Mouse (Mus musculus): Measurements from ENCODE around the gene Cdc42ep2.
"Not testable (repeated sequence)": the region's sequence is repeated elsewhere in the genome, so short reads cannot be mapped to it uniquely, and the experiment has no call there.

Cdc42ep2 gene

DNA sequence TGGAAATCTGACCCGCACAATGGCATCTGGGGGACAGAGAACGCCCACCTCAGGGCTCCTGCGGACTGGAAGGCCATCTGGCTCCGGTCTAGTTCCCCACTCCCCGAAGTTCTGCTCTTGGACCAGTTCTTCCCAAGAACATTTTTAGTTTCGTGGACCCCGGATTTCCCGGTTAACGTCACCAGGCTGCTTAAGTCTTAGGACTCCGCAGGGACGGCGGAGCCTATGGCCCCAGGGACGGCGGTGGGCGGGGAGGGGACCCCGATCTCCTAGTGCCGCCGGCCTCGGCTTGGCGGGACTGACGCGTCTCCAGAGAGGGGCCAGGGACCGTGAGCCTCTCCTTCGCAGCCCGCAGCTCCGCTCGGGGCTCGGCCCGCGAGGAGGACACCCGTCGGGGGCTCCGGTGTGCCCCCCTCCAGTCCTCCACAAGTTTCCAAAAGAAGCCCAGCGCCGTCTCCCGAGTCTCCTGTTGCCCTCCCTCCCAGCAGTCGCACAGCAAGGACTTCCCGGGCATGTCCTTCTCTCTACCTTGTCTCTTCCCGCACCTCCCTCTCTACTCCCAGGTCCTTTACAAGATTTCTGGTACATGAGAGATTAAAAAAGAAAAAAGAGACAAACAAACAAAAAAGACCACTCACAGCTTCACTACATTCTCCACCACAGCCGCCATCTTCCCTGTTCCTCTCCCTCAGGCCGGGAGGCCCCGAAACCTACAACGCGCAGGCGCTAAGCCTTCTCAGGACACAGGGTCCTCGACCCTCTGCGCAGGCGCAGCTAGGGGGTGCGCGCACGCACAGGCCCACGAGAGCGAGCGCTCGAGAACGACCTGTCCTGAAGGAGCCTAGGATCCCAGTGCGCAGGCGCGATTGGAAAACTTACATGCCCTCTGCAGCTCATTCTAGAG lies 12.3 kb downstream of the Cdc42ep2 start:
- peak; percentile 100 for DNase-seq (ENCODE audit: low read depth)

DNA sequence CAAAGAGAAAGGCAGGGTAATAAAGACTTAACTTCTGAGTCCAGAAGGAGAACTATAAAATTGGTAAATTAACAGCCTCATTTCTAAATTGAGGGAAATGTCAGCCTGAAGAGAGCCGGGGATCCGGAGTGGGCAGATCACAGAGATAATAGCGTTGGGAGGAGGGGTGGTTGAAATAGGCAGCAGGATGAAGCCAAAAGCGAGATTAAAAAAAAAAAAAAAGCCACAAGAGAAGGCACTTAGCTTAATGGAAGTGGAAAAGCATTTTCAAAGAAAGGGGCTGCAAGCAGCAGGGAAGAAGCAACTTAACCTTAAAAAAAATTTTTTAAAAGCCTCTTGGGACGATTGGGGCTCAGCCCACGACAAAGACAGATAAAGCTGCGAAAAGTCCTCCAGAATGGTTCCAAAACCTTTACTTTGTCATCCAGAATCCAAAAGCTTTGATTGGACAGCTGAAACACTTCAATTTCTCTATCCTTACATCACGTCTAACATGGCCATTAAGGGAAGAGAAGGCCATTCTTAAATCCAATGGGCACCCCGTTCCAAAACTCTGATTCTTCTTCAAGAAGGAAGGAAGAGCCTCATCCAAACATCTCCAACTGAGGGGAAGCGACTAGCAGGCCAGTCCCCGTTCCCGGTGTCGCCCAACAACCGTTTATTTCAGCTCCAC lies 13.1 kb downstream of the Cdc42ep2 start:
- DNase-seq (ENCODE audit: low read depth) = peak; percentile 32

DNA sequence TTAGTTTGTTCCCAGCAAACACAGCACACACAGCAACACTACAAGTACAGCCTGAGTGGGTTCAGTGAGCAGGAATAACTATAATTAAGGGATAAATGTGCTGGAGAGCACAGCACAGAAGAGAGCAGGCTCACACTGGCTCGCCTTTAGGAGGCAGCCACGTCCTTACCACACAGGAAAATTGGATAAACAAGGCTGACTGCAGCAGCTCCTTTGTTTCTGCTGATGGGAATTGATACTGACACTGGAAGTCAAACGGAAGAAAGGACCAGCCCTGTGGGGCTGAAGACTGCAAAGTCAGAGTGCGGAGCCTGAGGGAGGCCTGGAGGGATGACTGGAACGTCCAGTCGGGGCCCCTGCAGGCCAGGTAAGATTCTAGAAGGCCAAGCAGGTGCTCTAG lies 14.4 kb downstream of the Cdc42ep2 start:
- DNase-seq (ENCODE audit: low read depth) = no peak

DNA sequence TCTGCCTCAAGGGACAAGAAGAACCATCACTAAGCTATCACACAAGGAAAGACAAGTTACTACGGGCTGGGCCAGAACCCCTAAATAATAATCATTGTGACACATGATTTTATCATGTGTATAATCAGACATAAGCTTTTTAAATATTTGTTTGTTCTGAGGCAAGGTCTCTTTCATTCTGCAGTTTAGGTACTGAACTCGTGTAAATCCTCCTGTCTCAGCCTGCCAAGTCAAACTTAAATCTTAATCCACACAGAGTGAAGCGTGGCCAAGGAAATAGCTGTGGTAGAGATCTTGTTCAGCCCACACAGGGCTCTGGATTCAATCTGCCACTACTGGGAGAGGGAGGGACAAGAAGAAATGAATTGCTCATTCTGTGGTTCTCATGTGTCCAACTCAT lies 17.3 kb downstream of the Cdc42ep2 start:
- no peak for DNase-seq (ENCODE audit: low read depth)

DNA sequence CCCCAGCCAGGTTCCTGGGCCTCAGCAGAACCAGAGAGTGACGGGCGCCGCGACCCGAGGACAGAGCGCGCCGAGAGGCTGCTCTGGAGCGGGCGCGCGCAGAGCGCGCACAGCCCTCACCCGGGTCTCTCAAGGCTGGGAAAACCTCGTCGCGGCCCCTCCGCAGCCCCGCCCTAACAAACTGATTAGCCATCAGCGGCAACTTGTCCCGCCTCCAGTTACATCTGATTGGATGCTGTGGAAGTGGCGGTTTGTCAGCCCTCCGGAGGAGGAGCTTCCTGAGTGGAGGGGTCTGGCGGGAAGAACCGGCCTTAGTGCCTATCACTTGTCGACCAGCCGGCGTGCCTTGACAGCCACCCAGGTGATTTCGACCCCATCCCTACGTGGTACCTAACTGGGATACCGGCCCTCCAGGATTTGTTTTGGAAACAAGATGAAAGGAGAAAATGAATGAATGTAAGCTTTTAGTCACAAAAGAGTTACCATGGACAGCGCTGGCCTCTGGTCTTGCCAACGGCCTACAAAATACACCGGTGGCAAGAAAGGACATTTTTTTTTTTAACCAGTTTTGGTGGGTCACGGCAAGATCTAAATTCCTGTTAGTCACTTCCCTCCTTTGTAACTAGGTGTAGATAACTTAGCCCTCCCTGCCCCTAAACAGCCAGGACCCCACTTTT lies 30.5 kb downstream of the Cdc42ep2 start, which contains the start of gene Tigd3:
TSS of gene Tigd3 (minus strand) at position 148 of the 677 bp plus-strand sequence.
- DNase-seq (ENCODE audit: low read depth) = peak; percentile 95

DNA sequence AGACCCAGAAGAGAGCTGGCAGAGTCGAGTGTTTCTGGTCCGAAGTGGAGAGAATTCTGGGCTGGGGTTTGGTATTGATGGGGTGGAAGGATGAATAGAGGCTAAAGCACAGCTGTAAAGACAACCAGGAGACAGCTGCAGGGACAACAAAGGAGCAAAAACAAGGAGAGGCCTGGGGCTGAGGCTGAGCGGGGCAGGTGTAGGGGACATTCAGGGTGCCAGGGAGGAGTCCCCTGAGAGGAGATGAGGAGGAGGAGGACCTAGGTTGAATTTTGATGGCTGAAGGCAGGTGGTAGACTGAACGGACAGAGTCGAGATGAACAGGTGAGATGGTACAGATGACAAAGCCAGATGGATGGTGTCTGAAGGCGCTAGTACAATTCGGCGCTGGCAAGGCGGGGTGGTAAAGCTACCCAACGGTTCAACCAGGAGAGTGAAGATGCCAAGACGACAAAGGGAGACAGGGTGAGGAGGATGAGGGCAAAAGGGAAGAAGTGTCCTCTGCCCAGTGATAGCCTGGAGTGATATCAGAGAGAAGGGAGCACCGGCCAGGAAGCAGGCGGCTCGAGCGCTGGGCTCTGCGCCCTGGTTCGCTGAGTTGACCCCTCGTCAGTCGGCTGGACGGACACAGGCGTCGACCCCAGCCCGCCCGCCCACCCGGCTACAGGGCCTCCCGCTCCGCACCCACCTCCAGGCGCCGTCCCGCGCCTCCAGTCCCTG lies 31.2 kb downstream of the Cdc42ep2 start:
- DNase-seq (ENCODE audit: low read depth) = no peak

DNA sequence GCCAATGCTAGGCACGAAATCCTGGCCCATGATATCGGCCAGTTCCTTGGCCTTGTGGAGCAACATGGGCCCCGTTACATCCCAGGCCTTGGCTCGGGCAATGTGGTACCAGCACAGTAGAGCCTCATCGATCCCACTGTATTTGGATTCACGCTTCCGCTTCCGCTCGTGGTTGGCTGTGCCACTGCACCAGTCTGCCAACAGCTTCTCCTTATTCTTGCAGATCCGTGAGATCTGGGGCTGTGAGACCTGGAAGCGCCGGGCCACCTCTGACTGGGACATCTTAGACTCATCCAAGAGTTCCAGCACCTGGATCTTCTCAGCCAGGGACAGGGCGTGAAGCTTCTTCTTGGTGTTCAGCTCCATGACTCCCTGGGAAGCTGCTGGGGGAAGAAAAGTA lies 31.9 kb downstream of the Cdc42ep2 start:
- DNase-seq (ENCODE audit: low read depth) = no peak

DNA sequence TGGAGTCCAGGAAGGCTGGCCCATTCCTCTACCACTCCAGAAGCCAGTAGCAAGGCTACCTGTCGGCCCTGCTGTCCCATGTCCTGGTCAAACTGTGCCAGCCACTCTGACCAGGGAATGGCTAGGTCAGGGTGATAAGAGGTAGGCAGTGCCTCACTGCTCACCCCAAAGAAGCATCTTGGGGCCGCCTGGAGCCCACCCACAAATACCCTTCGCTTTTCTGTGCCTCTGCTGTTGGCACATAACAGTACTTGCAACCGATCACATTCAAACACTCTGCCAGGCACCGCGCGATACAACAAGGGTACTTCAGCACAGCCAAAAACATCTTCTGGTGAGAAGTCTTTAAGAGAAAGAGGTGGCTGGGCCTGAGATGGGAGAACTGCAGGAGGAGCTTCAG lies 32.4 kb downstream of the Cdc42ep2 start:
- DNase-seq (ENCODE audit: low read depth) = no peak

DNA sequence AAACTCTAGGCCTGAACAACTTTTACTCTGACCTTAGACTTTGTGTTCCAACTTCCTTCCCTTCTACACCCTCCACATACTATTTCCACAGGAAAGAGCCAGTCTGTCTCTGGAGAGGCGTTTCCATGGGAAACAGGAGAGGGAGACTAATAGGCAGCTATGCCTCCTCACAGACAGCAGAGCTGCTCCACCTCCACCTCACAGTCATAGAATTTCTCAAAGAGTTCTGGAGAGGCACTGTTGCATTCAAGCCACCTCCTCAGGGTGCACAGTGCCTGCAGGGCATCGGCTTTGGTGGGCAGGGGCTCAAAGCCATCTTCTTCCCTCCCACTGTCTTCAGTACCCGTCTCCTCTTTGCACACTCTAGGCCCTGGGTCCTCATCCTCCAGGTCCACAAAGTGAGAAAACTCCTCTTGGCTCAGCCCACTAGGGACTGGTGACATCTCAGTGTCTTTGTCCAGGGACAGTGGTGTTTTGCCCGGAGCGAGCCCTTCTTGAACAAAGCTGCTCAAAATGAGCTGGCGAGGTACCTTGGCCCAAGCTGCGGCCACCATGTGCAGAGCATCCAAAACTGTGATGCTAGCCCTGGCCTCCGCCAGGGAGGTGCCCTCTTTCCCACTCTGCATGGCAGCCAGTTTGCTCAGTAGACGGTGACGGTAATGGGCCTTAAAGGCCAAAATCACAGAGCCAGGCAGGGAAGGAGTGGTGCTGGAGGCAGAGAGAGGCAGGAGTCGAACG lies 32.9 kb downstream of the Cdc42ep2 start:
- no peak for DNase-seq (ENCODE audit: low read depth)

DNA sequence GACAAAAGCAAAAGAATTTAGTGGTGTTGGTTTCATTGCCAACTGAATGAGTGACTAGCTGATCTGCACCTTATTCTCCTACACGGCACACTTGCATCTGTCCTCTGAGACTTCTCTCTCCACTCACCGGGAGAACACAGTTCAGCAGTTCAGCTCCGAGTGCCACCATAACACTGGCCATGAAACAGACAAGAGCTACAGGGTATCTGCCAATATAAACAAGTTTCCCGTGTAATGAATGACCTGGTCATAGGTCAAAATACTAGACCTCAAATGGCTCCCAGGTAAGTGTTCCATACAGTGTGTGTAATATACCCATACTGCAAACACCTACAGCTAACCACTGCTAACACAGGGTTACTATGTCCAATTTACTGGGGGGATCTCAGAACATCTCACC lies 35.4 kb downstream of the Cdc42ep2 start:
- DNase-seq (ENCODE audit: low read depth) = no peak

DNA sequence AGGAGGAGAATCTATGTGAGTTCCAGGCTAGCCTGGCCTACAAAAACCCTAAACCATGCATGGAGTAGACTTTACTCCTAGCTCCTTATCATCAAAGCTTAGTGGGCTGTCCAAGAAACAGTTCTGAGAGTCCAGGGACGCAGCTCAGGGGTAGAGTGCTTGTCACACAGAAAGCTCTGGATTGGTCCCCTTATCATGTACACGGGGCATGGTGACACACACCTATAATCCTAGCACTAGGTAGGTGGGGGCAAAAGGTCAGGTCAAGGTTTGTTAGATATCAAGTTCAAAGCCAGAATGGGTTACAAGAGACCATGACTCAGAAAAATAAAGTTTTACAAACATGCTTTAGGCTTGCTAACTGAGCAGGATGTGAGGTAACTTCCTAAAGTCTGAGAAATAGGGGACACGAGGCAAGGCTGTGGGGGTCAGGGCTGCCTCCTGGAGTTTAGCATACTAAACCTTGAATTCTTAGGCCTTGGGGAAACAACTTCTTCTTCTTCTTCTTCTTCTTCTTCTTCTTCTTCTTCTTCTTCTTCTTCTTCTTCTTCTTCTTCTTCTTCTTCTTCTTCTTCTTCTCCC lies 37.3 kb downstream of the Cdc42ep2 start:
- no peak for DNase-seq (ENCODE audit: low read depth)

DNA sequence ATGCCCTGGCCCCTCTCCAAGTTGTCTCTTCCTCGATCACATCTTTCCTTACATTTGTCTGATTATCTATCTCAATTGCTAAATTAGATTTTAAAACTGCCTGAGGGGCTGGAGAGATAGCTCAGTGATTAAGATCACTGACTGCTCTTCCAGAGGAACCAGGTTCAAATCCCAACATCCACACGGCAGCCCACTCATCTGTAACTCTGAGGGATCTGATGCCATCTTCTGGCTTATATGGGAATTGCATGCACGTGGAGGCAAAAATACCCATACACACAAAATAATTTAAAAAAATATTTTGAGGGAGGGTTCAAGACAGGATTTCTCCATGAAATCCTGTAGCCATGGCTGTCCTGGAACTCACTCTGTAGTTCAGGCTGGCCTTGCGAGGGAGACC lies 38.8 kb downstream of the Cdc42ep2 start:
- DNase-seq (ENCODE audit: low read depth) = no peak

DNA sequence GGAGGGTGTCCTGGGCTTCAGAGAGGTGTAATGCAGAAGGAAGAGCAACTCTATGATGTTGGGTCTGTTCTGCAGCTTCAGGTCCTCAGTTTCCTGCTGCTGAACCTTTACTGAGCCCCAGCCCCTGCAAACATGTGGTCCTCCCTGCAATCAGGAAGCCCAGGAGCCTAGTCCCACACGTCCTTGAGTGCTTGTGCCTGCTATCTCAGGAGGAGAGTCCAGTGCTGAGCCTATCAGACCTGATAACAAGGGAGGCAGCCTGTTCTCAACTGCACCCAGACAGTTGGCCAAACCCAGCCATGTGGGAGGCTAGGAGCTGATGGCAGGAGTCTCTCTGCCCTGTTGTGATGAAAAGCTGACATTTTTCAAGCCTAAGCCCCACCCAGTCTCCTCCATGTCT lies 40.7 kb downstream of the Cdc42ep2 start:
- DNase-seq (ENCODE audit: low read depth) = peak; percentile 48

DNA sequence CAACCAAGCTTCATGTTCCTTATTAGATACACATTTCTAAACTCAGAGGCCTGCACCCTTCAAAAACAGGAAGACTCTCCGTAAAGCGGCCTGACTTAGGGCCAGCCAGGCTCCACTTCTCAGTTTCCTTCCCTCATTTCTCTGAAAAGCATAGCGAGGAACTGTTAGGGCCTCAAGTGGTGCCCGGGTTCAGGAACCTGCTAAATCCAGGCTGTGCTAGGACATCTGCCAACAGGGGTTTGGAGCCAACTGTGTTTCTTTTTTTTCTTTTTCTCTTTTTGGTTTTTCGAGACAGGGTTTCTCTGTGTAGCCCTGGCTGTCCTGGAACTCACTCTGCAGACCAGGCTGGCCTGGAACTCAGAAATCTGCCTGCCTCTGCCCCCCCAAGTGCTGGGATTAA lies 42.5 kb downstream of the Cdc42ep2 start:
- not testable (repeated sequence) for DNase-seq (ENCODE audit: low read depth)

DNA sequence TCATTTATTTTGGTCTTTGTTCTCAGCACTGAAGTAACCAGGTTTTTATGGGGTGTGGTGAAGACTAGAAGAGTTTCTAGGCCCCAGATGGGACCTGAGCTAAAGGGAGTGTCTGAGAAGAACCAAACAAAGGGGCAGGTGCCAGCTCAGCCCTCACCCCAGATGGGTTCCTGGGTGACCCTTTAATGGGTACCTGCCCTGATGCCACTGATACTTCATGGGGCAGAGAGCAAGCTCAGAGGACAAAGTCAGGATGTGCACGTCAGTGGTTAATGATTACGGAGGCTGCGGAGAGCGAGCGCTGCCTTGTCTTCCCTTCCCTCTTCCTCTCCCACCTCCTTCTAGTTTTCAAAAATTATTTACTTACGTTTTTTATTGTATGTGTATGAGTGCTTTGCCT lies 43.5 kb downstream of the Cdc42ep2 start:
- no peak for DNase-seq (ENCODE audit: low read depth)

DNA sequence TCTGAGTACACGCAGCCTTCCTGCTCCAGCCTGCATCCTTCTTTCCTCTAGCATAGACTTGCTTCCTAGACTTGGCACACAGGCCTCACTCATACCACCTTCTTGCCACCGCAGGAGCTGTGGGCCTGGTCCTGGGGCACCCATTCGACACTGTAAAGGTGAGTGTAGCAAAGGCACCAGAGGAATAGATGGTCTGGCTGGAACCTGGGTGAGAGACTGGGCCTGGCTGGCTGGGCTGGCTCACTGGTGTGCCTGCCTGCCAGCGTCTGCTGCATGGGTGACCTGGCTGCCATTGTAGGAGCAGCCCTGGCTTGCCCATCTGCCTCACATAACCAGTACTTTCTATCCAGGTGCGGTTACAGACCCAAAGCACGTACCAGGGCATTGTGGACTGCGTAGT lies 44.9 kb downstream of the Cdc42ep2 start:
- DNase-seq (ENCODE audit: low read depth) = no peak

DNA sequence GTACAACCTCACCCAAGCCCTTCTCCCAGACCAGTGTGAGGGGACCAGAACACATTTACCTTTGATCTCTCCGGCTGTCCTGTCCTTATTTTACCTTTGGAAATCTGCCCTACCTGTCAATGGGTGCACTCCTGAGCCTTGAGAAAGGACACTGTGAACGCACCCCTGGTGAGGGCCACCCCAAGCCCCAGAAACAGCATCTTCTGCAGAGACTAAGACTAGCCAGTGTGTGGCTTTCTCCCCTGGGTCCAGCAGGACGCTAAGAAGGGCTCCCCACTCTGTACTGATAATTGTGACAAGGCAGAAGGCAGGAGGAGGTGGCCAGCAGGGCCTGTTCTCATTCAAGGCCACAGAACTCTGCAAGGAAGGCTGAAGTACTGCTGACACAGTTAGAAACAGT lies 45.7 kb downstream of the Cdc42ep2 start:
- no peak for DNase-seq (ENCODE audit: low read depth)

DNA sequence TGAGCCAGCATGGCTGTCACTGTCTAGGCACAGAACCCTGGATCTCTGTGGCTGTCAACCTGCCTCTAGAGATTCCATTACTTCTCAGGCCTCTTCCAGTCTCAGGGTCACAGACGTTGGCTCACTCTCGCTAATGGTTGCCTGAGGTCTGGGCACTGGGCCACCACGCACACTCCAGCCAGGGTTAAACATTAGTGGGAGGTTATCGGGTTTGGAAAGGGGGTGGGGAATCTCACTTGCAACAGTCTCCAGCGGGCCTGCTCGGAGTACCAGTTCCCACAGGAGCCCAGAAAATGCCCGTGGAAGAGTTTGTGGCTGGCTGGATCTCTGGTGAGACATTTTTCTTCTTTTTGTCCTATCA lies 46.3 kb downstream of the Cdc42ep2 start:
- no peak for DNase-seq (ENCODE audit: low read depth)

DNA sequence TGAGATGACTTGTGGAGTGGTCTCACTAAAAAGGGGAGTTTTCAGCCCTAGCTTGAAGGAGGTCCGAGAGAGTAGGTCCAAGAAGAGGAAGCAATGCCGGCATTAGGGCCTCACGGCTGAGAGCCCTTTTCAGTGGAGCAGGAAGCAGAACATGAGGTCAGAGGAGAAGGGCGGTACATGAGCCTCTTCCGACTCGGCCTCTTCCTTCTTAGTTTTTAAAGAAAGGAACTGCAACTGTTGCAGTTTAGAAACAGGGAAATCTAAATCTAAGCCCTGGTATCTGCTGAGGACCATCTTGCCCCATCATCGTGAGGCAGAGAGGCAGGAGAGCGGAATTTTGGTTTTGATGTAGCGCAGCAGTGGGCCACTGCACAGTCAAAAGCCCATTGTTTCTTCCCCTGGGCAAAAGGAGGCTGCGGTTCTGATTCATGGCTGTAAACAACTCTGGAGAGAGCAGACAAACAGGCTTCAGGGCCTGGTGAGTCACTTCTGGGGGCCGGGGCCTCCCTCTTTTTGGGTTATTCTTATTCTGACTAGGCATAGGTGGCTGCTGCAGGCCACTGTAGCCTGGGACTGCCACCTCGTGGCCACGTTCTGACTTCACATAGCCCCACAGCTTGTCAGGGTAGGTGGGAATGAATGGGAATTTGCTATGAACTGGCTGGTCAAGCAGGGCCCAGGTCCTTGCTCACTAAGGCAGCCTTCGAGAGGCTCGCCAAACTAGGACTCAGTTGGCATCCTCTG lies 46.8 kb downstream of the Cdc42ep2 start, which contains the start of gene Slc25a45:
TSS of gene Slc25a45 (plus strand) at position 191 of the 744 bp plus-strand sequence.
- peak; percentile 42 for DNase-seq (ENCODE audit: low read depth)

DNA sequence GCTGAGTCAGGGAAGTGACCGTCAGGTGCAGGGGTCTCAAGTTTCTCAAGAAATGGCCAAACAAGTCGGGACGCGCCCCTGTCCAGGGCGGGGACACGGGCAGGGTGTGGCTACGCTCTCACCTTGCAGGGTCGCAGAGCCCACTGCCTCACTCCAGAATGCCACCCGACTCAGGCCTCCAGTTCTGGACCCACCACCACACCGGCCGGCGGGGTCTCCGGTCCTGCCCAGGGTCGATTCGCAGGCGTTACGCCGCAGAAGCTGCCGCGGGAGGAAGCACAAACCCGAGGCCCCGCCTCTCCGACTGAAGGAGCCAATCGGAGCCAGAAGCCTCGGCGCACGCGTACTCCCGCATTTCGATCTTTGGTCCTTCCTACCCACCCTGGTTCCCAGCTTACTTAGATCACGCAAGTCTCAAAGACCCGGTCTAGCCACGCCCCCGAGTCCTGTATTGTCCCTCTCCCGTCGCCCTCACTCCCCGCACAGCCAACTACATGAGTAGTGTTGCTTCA lies 49.6 kb downstream of the Cdc42ep2 start, which contains the start of gene Frmd8:
TSS of gene Frmd8 (minus strand) at position 306 of the 512 bp plus-strand sequence.
- DNase-seq (ENCODE audit: low read depth) = peak; percentile 90
